Mouse (Mus musculus) stomach, embryonic 16.5 days (tissue): ENCODE results near the gene Pzp. TPM values are rescaled to one million over a fixed set of nuclear protein-coding genes. Genes with fewer than 3 reads are reported as not detected.

Source experiments
- polyA plus RNA-seq: library from polyadenylated mRNA; unstranded; fragments of >200 nt; fragmentation: Nextera tagmentation; extraction: Ambion mirVana; gene quantifications from 2 replicates; pipeline ENCODE4 v1.2.1, GENCODE M21; 2015

Gene Pzp
- polyA plus RNA-seq, 1 experiment from 2014 or later: 15.0 TPM

Other genes starting within 250 kb of the Pzp start
- gene Tead4, start 225.9 kb downstream of the Pzp start, polyA plus RNA-seq: 0.79 and 2.0 TPM in 2 replicates
- 13.8 TPM in 2 replicates for gene Tulp3, start 170.9 kb downstream of the Pzp start, polyA plus RNA-seq
- gene Rhno1, start 163.8 kb downstream of the Pzp start, polyA plus RNA-seq: 86.6 and 93.2 TPM in 2 replicates
- gene Foxm1, start 163.8 kb downstream of the Pzp start, polyA plus RNA-seq: 24.3 and 26.4 TPM in 2 replicates
- gene Tex52, start 151.3 kb downstream of the Pzp start, polyA plus RNA-seq: 0.21 TPM in 2 replicates
- not detected in 2 replicates for gene Gm44596, start 151.2 kb downstream of the Pzp start, polyA plus RNA-seq
- 5.5 and 6.2 TPM in 2 replicates for gene Nrip2, start 127.4 kb downstream of the Pzp start, polyA plus RNA-seq
- 25.0 and 36.4 TPM in 2 replicates for gene Itfg2, start 101.8 kb downstream of the Pzp start, polyA plus RNA-seq
- 413 and 416 TPM in 2 replicates for gene Fkbp4, start 88.0 kb downstream of the Pzp start, polyA plus RNA-seq
- gene A2ml1, start 54.9 kb upstream of the Pzp start, polyA plus RNA-seq: 2.7 and 3.6 TPM in 2 replicates
- gene Klrb1a, start 96.8 kb upstream of the Pzp start, polyA plus RNA-seq: not detected in 2 replicates
- 2.8 and 3.2 TPM in 2 replicates for gene Clec2h, start 135.7 kb upstream of the Pzp start, polyA plus RNA-seq
- not detected in 2 replicates for gene Klrb1, start 196.3 kb upstream of the Pzp start, polyA plus RNA-seq